Mouse (Mus musculus) adrenal gland (tissue): ENCODE data around the gene Srcap.
"Not testable (repeated sequence)": the region's sequence is repeated elsewhere in the genome, so short reads cannot be mapped to it uniquely, and the experiment has no call there.

Experiments used
- intact Hi-C: fragments of 180-260 bp; cut with DNase I; formaldehyde crosslinking; loops from one replicate; pipeline ENCODE4 v1.15.1; 2025

Srcap gene

DNA sequence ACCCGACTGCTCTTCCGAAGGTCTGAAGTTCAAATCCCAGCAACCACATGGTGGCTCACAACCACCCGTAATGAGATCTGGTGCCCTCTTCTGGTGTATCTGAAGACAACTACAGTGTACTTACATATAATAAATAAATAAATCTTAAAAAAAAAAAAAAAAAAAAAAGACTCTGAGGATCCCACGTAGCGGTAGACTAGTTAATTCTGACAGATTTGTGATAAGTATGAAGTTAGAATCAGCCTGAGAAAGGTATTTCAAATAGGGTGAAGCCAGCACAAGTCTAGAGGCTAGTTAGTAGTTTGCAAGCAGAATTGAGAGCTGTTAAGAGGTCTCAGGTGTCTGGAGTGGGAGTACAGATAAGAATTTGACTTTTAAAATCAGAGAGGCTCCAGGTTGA is 23.4 kb upstream of the Srcap start:
- intact Hi-C loops: not testable (repeated sequence)

GRCm38 (mm10) chr7:127489982-127490381 is 21.8 kb upstream of the Srcap start:
- intact Hi-C loops: no loop called here

DNA sequence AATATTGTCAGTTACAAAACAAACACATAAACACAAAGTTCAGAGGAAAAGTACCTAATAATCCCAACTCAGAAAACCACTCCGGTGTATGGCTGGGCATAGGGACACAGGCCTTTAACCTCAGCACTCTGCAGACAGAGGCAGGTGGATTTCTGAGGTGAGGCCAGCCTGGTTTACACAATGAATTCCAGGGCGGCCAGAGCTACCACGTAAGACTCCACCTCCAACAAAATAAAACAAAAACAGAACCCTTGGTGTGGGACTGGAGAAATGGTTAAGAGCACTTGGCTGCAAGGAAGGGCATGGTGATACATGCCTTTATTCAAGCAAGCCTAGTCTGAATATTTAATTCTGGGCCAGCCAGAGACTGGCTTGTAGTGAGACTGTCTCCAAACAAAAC is 19.9 kb upstream of the Srcap start:
- intact Hi-C loops: no loop called here

DNA sequence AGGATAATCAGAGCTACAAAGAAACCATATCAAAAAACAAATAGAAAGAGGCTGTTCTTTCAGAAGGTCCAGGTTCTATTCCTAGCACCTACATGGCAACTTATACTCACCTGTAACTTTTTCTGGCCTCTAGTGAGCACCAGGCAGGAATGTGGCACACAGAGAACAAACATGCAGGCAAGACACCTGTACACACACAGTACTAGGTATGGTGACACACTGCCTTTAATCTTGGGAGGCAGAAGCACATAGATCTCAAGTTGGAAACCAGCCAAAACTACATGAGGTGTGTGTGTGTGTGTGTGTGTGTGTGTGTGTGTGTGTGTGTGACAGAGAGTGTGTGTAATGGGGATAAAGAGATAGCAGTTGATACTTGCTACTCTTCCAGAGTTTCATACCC is 17.1 kb upstream of the Srcap start:
- intact Hi-C loops: loop anchor here (5.0 kb wide), 1 partner anchor 132 kb away; no protein-coding TSS in a partner anchor

- intact Hi-C loops: loop anchor here (5.0 kb wide), 1 partner anchor 135 kb away; no protein-coding TSS in a partner anchor
Observed at GRCm38 (mm10) chr7:127497382-127497781, 14.4 kb upstream of the Srcap start.

GRCm38 (mm10) chr7:127498407-127498806 is 13.4 kb upstream of the Srcap start:
- intact Hi-C loops: loop anchor here (5.0 kb wide), 1 partner anchor 136 kb away; no protein-coding TSS in a partner anchor

- intact Hi-C loops: no loop called here
Observed at GRCm38 (mm10) chr7:127508291-127508690, 3.5 kb upstream of the Srcap start.

GRCm38 (mm10) chr7:127509830-127510229 is 2.0 kb upstream of the Srcap start:
- intact Hi-C loops: not testable (repeated sequence)

- intact Hi-C loops: no loop called here
Observed at GRCm38 (mm10) chr7:127511241-127511640, 542 bp upstream of the Srcap start.

DNA sequence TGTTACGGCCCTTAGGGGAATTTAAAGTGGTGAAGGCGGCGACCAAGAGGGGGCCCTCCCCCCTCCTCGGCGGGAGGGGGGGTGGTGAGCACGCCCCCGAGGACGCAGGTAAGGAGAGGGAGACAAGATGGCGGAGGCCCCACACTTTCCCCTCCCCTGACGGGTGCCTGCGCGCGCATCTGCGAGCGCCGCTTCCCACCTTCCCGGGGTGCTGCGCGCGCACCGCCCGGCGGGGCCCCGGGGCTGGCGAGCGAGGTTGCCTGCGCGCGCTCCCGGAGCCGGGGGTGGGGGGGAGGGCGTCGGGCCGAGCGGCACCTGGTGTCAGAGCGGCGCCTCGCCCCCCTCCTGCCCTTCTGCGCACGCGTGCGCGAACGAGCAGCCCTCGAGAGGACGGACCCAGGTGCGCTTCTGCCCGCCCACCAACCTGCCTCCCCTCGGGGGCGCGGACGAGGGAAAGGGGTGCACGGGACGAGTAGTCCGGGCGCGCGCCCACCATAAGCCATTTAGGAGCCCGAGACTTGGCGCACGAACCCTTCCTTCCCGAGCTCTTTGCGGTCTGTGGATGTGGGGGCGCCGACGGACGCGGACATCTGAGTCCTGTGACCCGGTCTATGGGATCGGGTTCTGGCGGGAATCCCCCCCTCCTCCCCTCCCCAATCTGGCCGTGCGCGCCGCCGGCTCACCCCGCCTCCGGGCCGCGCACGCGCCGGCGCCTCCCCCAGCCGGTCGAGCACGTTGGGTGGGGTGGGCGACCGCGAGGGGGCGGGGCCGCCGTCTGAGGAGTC is 640 bp downstream of the Srcap start:
- intact Hi-C loops: no loop called here

DNA sequence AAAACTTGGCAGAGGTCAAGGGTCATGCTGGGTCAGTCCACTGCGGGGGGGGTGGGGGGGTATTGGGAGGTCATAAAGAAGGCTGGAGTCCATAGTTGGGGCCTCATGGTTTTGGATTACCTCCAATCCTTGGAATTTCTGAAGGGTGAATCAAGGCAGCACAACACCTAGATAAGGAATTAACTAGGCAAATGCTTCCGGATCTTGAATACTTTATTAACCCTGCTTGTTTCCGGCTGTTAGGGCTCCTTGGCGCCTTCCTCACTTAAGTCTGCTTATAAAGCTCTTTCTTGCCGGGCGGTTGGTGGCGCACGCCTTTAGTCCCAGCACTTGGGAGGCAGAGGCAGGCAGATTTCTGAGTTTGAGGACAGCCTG is 1.2 kb downstream of the Srcap start:
- intact Hi-C loops: no loop called here

DNA sequence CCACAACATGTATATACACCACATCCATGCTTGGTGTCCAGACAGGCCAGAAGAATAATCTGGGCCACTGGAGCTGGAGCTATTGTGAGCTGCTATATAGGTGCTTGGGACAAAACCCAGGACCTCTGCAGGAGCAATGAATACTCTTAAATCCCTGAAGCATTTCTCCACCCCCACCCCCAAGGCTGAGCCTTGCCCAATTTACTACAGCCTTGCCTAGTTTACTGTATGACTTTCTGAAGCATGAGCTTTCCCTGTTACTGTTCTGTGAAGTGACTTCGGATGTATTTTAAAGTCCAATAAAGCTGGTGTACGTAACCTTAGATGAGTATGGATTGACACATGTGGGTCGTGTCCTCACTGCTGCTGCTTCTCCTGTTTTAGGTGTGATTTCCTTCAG is 2.0 kb downstream of the Srcap start:
- intact Hi-C loops: no loop called here

DNA sequence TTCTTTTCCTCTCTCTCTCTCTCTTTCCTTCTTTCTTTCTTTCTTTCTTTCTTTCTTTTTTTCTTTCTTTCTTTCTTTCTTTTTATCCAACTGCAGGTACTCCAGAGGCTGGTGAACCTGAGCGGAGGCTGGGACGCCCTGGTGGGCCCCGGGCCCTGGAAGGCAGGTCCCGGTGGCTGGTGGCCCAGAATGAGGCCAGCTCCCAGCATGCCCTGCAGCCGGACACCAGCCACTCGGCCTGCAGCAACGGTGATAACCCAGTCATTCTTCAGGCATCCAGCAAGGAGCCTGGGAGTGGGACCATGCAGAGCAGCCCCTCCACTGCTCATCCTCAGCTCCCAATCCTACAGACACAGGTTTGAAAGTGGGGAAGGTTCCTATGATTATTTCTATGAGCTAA is 4.1 kb downstream of the Srcap start:
- intact Hi-C loops: no loop called here

GRCm38 (mm10) chr7:127516344-127516743 is 4.6 kb downstream of the Srcap start:
- intact Hi-C loops: no loop called here

DNA sequence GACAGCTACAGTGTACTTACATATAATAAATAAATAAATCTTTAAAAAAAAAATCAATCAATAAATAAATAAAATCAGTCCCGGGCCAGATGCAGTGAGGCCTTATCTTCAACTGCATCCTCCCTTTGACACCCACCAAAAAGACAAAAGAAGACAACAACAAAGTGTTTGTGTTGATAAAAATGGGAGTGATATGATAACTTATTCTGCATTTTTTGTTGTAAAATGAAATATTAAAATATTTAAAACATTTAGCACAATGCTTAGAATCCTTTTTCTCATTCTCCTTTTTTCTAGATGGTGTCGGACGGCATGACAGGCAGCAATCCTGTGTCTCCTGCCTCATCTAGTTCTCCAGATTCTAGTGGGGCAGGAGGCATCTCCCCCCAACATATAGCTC is 7.5 kb downstream of the Srcap start, which contains the start of gene Gm42715:
Gene Gm42715 (plus strand): TSS at position 301 of the 400 bp plus-strand sequence.
- intact Hi-C loops: no loop called here

- intact Hi-C loops: no loop called here
Observed at GRCm38 (mm10) chr7:127541671-127542070, 29.9 kb downstream of the Srcap start.

GRCm38 (mm10) chr7:127549116-127549835 is 37.5 kb downstream of the Srcap start:
- intact Hi-C loops: loop anchor here (2.0 kb wide), 1 partner anchor 16 kb away; no protein-coding TSS in a partner anchor

- intact Hi-C loops: no loop called here
Observed at GRCm38 (mm10) chr7:127551558-127551957, 39.8 kb downstream of the Srcap start.

- intact Hi-C loops: no loop called here
Observed at GRCm38 (mm10) chr7:127560580-127560979, 48.8 kb downstream of the Srcap start.

DNA sequence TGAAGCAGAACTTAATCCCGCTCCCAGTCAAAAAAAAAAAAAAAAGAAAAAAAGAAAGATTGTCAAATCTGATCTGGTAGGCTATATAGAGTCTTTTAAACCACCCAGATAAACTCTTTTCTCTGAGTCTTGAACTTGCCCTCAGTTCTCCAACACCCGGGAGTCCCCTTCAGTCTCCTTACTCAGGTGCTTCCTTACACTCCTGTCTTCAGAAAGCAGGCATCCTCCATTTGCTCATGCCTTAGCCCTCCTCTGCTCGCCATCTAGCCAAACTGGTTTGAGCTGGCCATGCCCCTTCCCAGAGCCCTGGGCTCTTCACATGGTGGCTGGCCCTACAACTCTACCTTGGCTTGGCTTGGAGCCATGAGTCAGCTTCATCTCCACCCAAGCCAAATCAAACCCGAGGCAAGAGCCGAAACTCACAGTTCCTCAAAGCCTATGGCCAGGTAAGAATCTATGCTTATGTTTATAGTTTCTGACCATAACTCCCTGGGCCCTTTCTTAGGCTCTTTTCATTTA is 49.6 kb downstream of the Srcap start, which contains the start of gene Tmem265:
Gene Tmem265 (plus strand): TSS at position 51 of the 519 bp plus-strand sequence.
- intact Hi-C loops: no loop called here

GRCm38 (mm10) chr7:127564381-127565150 is 52.8 kb downstream of the Srcap start:
- intact Hi-C loops: no loop called here
